Mouse (Mus musculus) telencephalon, adult 2 months (tissue): Measurements from ENCODE around the gene Slc39a3.
"Not testable (repeated sequence)": the region's sequence is repeated elsewhere in the genome, so short reads cannot be mapped to it uniquely, and the experiment has no call there.

Experiments used
- DNase-seq: peaks from one replicate; pipeline ENCODE4 v3.0.0-alpha.2; 2011; ENCODE audit warnings: low read depth, low spot score

The Slc39a3 gene

DNA sequence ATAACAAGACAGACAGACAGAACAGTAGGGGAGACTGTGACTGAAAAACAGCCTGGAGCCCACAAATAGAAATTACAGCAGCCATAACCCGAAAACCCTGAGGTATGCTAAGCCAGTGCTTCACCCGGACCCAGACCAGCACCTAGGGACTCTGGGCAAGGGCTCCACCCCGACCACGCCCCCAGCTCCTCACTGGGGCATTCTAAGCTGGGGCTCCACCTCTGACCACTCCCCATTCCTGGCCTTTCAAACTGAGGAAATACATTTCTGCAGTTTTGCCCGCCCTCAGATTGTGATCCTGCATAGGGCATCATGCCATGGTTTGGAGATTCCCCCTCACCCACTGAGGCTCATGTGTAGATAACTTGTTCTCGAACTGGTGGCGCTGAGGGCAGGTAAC lies 30.0 kb downstream of the Slc39a3 start:
- no peak for DNase-seq

DNA sequence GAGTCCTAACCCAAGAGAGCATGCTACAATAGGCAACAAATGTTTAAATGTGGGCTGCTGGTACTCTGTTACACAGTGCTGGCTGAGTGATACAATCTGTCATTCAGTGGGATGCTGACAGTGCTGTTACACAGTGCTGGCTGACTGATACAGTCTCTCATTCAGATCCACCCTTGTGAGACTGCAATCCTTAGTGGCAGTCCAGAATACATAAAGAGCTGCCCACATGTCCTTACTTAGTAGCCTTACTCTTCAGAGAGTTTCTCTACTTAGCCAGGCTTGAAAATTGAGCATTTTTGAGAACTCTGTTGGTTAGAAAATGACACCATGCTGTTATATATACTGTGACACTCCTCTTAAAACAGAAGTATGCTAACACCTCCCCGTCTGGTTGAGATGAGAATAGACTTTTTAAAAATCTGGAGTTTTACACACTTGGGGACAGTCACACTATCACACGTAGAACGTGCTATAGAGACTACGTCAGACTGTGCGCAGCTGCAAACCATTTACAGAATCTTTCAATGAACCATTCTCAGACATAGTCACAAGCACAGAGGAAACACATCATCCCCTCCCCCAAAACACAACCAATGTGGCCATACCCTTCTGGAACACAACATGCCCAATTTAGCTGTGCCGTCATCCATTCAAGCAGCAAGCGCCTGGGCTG lies 31.1 kb downstream of the Slc39a3 start:
- peak; percentile 89 for DNase-seq

DNA sequence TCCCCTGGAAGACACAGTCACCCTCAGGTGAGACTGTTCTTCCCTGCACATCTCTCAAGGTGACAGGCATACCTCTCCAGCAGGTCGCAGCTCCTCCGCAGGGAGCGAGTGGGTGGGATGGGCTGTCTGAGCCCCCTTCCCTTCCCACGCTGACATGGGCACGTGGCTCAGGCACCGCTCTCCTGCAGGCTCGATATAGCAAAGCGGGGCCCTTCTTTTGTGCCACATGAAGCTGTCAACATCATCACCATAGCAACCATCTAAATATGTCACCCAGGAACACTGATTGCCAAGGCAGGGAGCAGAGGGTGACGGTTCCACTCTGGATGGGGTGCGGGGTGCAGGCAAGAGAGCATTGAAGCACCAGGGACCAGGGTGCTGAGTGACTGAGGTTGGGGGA lies 36.1 kb downstream of the Slc39a3 start:
- DNase-seq, result peak; percentile 83

- no peak for DNase-seq
Measured at GRCm38 (mm10) chr10:81000197-81001062, 36.8 kb downstream of the Slc39a3 start.

- DNase-seq, result peak; percentile 73
Measured at GRCm38 (mm10) chr10:80999362-81000196, 37.6 kb downstream of the Slc39a3 start.

DNA sequence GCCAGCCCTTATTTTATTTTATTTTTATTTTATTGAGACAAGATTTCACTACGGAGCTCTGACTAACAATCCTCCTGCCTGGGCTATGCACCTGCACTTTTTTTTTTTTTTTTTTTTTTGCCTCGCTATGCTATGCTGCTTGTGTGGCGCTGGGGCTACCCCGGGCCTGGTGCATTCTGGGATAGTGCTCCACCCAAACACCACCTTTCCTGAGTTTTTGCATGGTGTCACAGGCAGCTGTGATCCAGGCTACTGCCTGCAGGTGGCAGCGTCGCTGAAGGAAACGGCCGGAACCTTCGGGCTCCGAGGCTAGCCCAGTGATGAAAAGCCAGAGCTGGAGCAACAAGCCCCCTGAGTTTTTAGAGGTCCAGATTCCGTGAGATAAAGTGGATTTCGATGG lies 38.4 kb downstream of the Slc39a3 start:
- DNase-seq, result peak; percentile 60

DNA sequence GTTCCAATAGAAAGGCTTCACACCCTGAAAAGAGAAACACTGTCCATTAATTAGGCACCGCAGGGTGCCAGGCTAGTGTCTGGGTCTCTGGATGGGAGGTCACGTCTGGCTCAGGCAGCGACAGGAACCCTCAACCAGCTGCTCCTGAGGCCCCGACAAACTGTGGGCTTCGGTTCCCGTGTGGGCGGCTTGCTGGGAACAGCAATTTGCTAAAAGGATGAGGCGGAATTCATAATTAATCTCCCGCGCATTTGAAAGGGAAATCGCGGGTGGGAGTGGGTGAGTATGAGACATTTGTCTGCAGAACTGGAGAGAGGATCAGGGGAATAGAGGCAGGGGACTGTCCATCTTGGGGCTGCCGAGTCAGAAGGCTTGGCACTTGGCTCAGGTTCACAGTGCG lies 39.2 kb downstream of the Slc39a3 start:
- no peak for DNase-seq

GRCm38 (mm10) chr10:80997332-80997731 lies 39.9 kb downstream of the Slc39a3 start:
- DNase-seq, result no peak

DNA sequence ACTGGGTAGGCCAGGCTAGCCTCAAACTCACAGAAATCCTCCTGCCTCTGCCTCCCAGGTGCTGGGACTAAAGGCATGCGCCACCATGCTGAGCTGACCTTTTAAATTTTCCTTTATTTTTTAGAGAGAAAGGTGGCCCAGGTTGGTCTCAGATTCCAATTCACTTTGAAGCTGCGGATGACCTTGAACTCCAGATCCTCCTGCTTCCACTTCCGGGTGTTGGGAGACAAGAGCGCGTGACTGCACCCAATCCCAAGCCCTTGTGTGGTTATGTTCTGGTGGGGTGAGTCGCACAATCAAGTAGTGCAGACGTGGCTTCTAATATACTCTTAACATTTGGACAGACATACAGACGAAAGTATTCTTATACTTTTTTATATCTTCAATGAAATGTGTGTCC lies 40.7 kb downstream of the Slc39a3 start:
- DNase-seq, result no peak

- peak; percentile 60 for DNase-seq
Measured at GRCm38 (mm10) chr10:80995091-80995632, 42.1 kb downstream of the Slc39a3 start.

- no peak for DNase-seq
Measured at GRCm38 (mm10) chr10:80994621-80995020, 42.6 kb downstream of the Slc39a3 start.

- DNase-seq, result no peak
Measured at GRCm38 (mm10) chr10:80993276-80993675, 44.0 kb downstream of the Slc39a3 start.

DNA sequence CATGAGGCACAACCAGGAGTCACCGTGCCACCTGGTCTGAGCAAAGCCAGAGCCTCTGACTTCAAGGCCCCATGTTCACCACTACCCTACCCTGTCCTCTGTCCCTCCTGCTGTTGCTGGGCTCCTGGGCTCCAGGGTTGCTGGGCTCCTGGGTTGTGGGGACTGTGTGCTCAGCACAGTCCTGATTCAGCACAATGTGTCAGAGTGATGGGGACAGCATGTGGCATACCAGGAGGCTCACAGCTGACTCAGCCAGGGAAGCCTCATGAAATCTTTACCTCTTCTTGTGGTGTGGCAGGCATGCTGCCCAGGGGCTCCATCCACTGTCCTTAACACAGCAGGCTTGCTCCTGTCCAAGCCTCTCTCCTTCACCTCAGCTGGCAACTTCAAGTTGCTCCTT lies 45.3 kb downstream of the Slc39a3 start:
- no peak for DNase-seq

DNA sequence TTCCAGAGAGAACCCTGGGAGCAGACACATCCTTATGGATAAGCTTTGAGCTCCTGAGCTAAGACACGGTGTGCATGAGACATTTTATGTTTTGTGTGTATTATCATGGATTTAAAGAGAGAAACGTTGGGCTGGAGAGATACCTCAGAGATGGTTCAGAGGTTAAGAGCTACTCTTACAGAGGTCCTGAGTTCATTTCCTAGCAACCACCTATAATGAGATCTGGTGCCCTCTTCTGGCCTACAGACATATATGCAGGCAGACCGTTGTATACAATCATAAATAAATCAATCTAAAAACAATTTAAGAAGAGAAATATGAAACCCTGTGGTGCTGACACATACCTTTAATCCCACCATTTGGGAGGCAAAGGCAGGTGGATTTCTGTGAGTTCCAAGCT lies 46.2 kb downstream of the Slc39a3 start:
- no peak for DNase-seq

GRCm38 (mm10) chr10:80990406-80990805 lies 46.8 kb downstream of the Slc39a3 start:
- no peak for DNase-seq

DNA sequence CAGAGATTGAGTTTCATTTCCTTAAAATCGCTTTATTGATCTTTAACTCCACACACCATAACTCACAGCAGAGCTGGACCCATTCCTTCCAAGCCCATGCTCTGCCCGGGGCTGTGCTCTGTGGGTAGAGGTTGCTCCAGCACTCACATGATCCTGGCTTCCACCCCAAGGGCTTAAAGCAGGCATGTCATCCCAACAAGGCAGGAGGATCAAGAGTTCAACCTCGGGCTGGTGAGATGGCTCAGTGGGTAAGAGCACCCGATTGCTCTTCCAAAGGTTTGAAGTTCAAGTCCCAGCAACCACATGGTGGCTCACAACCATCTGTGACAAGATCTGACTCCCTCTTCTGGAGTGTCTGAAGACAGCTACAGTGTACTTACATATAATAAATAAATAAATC lies 47.4 kb downstream of the Slc39a3 start:
- not testable (repeated sequence) for DNase-seq

DNA sequence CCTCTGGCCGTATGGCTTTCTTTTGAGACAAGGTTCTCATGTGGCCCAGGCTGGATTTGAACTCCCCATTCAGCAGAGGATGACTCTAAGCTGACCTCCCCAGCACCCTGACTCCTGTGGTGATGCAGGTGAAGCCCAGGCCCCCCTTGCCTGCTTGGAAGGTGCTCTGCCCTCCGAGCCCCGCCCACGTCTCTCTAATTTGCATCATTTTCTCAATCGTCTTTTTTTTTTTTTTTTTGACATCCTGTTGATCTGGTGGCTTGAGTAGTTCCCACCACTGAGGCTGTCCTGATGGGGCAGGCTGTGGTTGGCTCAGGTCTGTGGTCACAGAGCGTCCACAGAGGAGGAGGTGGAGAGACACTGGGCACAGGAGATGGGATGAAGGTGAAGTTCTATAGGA lies 47.8 kb downstream of the Slc39a3 start:
- no peak for DNase-seq

DNA sequence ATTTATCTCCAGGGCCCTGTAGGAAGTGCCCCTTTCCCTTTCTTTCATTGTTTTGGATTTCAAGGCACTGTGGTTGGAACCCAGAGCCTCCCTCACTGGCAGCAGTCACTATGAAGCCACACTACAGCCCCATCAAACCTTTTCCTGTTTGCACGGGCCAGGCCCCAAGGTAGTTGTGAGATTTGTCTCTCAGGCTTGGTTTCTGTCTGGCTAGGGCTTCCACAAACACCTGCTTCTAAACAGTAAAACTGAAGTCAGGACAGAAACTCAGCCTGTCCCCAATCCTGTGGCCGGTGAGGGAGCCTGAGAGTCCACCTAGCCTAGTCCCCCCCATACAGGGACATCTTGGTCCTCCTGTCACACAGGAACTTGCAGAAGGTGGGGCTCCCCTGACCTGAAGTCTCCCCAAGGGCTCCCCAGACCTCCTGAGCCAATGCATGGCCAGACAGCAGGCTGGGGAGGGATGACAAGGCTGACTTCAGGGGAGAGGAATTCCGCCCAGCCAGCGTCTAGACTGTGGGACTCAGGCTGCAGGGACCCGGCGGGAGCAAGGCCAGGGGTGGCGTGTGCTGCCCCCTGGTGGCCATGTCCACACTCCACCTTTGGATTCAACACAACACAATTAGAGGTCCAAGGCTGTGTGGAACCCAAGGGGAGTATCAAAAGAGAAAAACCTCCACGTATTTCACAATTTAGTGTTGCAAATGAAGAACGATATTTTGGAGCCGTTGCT lies 49.4 kb downstream of the Slc39a3 start:
- DNase-seq, result no peak

GRCm38 (mm10) chr10:80986754-80987153 lies 50.5 kb downstream of the Slc39a3 start:
- DNase-seq, result no peak

DNA sequence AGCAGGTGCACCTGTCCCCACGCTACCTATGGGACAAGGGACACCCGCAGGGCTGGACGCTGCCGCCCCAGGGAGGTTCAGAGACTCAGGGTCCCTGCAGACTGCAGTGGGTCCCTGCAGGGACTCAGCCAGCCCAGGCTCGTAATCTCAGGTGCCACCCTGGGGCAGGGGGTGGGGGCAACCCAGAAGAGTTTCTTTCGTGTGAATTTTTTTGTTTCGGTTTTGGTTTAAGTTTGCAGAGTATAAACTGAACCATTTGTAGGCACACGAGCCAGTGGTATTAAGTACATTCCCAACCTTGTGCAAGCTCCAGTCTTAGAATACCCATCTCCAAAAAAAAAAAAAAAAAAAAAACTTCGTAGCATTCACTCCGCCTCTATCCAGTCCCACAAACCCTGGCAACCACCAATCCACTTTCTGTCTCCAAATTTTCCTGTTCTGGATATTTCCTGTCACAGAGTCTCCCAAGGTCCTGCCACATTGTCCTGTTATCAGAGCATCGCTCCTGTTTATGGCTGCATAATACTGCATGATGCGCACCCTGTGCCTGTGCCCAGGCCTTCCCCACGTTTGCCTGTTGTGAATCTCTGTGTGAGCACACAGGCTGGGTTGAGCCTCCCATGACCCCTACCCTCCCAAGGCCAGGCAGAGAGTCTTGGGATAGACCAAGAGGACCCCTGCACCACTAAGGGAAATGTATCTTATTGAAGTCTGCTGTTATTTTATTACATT lies 51.1 kb downstream of the Slc39a3 start:
- no peak for DNase-seq
